9 mouse cellular contexts compared by ENCODE assay signal in genomic region chr5:136802732-136803131, GRCm38 (mm10).
DNase-seq lines count a peak whose midpoint lies in the region; ATAC-seq lines count a peak whose summit lies in the region.
"Had no signal": no experiment of that assay in that cellular context is flagged by ENCODE, and none has a peak within 500 bp of the region (broad histone marks: within the 10 kb centered on the region; RNA-seq: fewer than 3 reads in every experiment).

No protein-coding gene starts in this region.

- DNase-seq in heart, embryonic 10.5 days (ENCODE audit: low spot score), result no peak
- DNase-seq in heart, adult 9 months (ENCODE audit: low spot score in 2 of 2), result no peak
- peak; percentile 56 for DNase-seq in embryonic facial prominence, embryonic 10.5 days (ENCODE audit: low spot score)
- peak; percentile 27 for DNase-seq in hindbrain, embryonic 11.5 days (ENCODE audit: low spot score)
- no peak for DNase-seq in liver, embryonic 13.5 days
- DNase-seq in yolk sac, embryonic 10.5 days (ENCODE audit: low spot score), result peak; percentile 22
- DNase-seq in MN1 (ENCODE audit: low spot score), result no peak
- DNase-seq in layer of hippocampus, adult 9-10 months (ENCODE audit: low spot score), result no peak

- H3K27ac ChIP-seq in heart, embryonic 10.5 days, result no peak overlapping the region
- H3K27ac ChIP-seq in embryonic facial prominence, embryonic 10.5 days (replicated peaks), result peak overlapping the region; percentile 77
- no peak overlapping the region for H3K27ac ChIP-seq in hindbrain, embryonic 11.5 days (ENCODE audit: low read depth, low read length)
- H3K27ac ChIP-seq in liver, embryonic 13.5 days, result no peak overlapping the region

- H3K9me3 ChIP-seq in heart, embryonic 10.5 days, result no peaks in the 10 kb centered on the region
- no peaks in the 10 kb centered on the region for H3K9me3 ChIP-seq in embryonic facial prominence, embryonic 10.5 days
- no peaks in the 10 kb centered on the region for H3K9me3 ChIP-seq in hindbrain, embryonic 11.5 days (ENCODE audit: control insufficient read depth, low read length)
- no peaks in the 10 kb centered on the region for H3K9me3 ChIP-seq in liver, embryonic 13.5 days (replicated peaks)
- H3K9me3 ChIP-seq: G1E had no signal

- H3K4me3 ChIP-seq in heart, embryonic 10.5 days, result peak overlapping the region; percentile 47
- peak overlapping the region; percentile 39 for H3K4me3 ChIP-seq in embryonic facial prominence, embryonic 10.5 days
- no peak overlapping the region for H3K4me3 ChIP-seq in hindbrain, embryonic 11.5 days (ENCODE audit: low read depth, low read length)
- no peak overlapping the region for H3K4me3 ChIP-seq in liver, embryonic 13.5 days (replicated peaks)

- 0 out of 2 replicates have a peak overlapping the region, but pooled peaks have one; percentile 23 for H3K9ac ChIP-seq in hindbrain, embryonic 11.5 days (ENCODE audit: low read depth, low read length)
- no peak overlapping the region for H3K9ac ChIP-seq in liver, embryonic 13.5 days

- peaks cover 17% of the 10 kb centered on the region; the same call in 1 of the 2 replicates for H3K27me3 ChIP-seq in heart, embryonic 10.5 days (ENCODE audit: insufficient read depth, poor library complexity, severe bottlenecking)
- no peaks in the 10 kb centered on the region for H3K27me3 ChIP-seq in embryonic facial prominence, embryonic 10.5 days (replicated peaks; ENCODE audit: low read depth, poor library complexity, severe bottlenecking)
- H3K27me3 ChIP-seq in hindbrain, embryonic 11.5 days (ENCODE audit: control insufficient read depth, insufficient read depth, low read length), result no peaks in the 10 kb centered on the region
- no peaks in the 10 kb centered on the region for H3K27me3 ChIP-seq in liver, embryonic 13.5 days

- WGBS in heart, embryonic 10.5 days, result 5% methylated on average over 17 of the region's 17 CpGs
- 10% methylated on average over 17 of the region's 17 CpGs for WGBS in embryonic facial prominence, embryonic 10.5 days
- WGBS in hindbrain, embryonic 11.5 days, result 9% methylated on average over 17 of the region's 17 CpGs
- WGBS in liver, embryonic 13.5 days (ENCODE audit: insufficient replicate concordance), result 22% methylated on average over 17 of the region's 17 CpGs

- peaks cover 35% of the 10 kb centered on the region for H3K4me1 ChIP-seq in heart, embryonic 10.5 days
- peaks cover 66% of the 10 kb centered on the region for H3K4me1 ChIP-seq in embryonic facial prominence, embryonic 10.5 days
- peaks cover 10% of the 10 kb centered on the region; the same call in 1 of the 2 replicates for H3K4me1 ChIP-seq in hindbrain, embryonic 11.5 days (replicated peaks; ENCODE audit: control insufficient read depth, insufficient read depth, low read length)
- H3K4me1 ChIP-seq in liver, embryonic 13.5 days (replicated peaks), result 0 out of 2 replicates have a peak, but pooled peaks cover 3% of the 10 kb centered on the region

- no peak for ATAC-seq in hindbrain, embryonic 11.5 days (ENCODE audit: low FRiP score)
- ATAC-seq in liver, embryonic 13.5 days (ENCODE audit: low read depth), result no peak

- no peaks in the 10 kb centered on the region for H3K36me3 ChIP-seq in heart, embryonic 10.5 days
- H3K36me3 ChIP-seq in embryonic facial prominence, embryonic 10.5 days (replicated peaks), result peaks cover 19% of the 10 kb centered on the region
- no peaks in the 10 kb centered on the region for H3K36me3 ChIP-seq in hindbrain, embryonic 11.5 days (ENCODE audit: control insufficient read depth, insufficient read depth, low read length)
- H3K36me3 ChIP-seq in liver, embryonic 13.5 days, result no peaks in the 10 kb centered on the region
- H3K36me3 ChIP-seq: G1E had no signal

- H3K4me2 ChIP-seq in hindbrain, embryonic 11.5 days (replicated peaks; ENCODE audit: low read depth, low read length), result 0 out of 2 replicates have a peak overlapping the region, but pooled peaks have one; percentile 17
- peak overlapping the region; percentile 33 for H3K4me2 ChIP-seq in liver, embryonic 13.5 days

Comparison
In these comparisons a context has a peak if more than half of its experiments do, and no peak if none do; other contexts are left out.
1. DNase-seq: peak in embryonic facial prominence, embryonic 10.5 days (single experiment), hindbrain, embryonic 11.5 days (single experiment) and yolk sac, embryonic 10.5 days (single experiment); none in heart, embryonic 10.5 days (single experiment), heart, adult 9 months (0 of 2), liver, embryonic 13.5 days (single experiment), MN1 (single experiment) and layer of hippocampus, adult 9-10 months (single experiment).
2. H3K4me3 ChIP-seq: peak in heart, embryonic 10.5 days (single experiment) and embryonic facial prominence, embryonic 10.5 days (single experiment); none in hindbrain, embryonic 11.5 days (single experiment) and liver, embryonic 13.5 days (single experiment).